Mouse (Mus musculus): ENCODE measurements around the gene Lmbr1l.

GRCm38 (mm10) chr15:98948857-98949606, 31.0 kb upstream of the Lmbr1l start:
- no peak for TF ChIP-seq IRF4 (IDR thresholded peaks at IDR 0.05; ENCODE audit: low read depth, low read length)
- no peak for TF ChIP-seq CTCF (conservative IDR thresholded peaks at IDR 0.05 in 1 of 2, IDR thresholded peaks at IDR 0.05 in 1 of 2; ENCODE audit: low read depth in 2 of 2, low read length in 2 of 2)
- no peak for TF ChIP-seq NELFE (IDR thresholded peaks at IDR 0.05; ENCODE audit: low read depth, low read length)
- TF ChIP-seq POLR2A (IDR thresholded peaks at IDR 0.05; ENCODE audit: low read depth, low read length), result no peak

Data from CH12.LX (cell line).